Mouse (Mus musculus) adrenal gland, postnatal 0 days (tissue): ENCODE results near the gene Gm49403. TPM values are rescaled to one million over a fixed set of nuclear protein-coding genes. Genes with fewer than 3 reads are reported as not detected.

Experiments
- microRNA-seq: library from miRNA; unstranded; fragments of <30 nt; microRNA quantifications from one replicate; pipeline ENCODE4, GENCODE M21; 2016; ENCODE audit warnings: borderline replicate concordance; ENCODE audit not compliant: insufficient number of aligned reads
- polyA plus RNA-seq: library from polyadenylated mRNA; unstranded; fragments of >200 nt; fragmentation: Nextera tagmentation; extraction: Ambion mirVana; gene quantifications from 2 replicates; pipeline ENCODE4 v1.2.1, GENCODE M21; 2015

Gene Gm49403
- polyA plus RNA-seq, result not detected in 2 replicates

DNA sequence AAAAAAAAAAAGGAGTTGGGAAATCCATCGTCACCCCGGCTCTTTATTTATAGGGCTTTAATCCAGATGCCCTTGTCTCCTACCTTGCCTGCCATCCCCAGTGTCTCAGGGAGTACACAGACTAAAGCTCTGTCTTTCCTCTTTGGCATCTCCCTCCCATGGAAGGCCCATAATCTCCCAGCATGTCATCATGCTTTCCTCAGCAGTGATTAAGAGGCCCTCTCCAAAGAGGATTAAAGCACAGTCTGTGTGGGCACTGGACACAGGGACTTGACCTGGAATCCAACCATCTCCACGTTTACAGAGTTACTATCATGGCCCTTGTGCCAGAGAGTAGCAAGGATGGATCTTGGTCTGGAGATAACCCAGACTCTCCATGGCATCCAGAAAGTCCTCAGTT is at the start of gene Gm49403, which contains the start of gene Lbhd1:
Gm49403 (plus strand) TSS at position 315 of the 400 bp plus-strand sequence.
Lbhd1 (plus strand) TSS at position 117 of the 400 bp plus-strand sequence.

GRCm38 (mm10) chr19:8837251-8837791 is 46.4 kb upstream of the Gm49403 start, which contains the start of gene Bscl2:
Gene Bscl2, plus strand, starts transcription at chr19:8837467.

GRCm38 (mm10) chr19:8839103-8839907 is 44.4 kb upstream of the Gm49403 start, which contains the start of gene Gng3:
Gene Gng3, minus strand, starts transcription at chr19:8839194.

DNA sequence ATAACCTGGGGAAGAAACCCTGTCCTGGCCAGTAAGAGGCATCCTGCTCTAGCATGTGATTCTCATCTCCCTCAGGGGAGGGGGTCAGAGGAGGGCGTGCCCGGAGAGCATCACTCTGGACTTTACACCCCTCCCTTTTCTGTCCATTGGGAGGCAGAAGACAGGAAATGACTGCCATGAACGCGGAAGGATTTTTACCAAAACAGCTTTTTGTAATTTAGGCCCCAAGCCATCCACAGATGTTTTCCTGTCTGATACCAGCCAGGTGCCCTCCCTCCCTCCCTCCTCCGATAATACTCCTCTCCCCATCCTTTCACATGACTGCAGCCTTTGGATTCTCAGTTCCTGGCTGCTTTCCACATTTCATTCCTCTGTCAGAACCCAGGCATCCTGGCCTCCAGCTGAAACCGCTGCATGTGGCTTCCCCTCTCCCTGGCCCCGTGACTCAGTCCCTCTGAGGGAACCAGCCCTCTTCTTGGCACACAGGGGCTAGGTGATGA is 33.3 kb upstream of the Gm49403 start, which contains the start of gene Lrrn4cl:
Lrrn4cl (plus strand) TSS at position 367 of the 500 bp plus-strand sequence.

GRCm38 (mm10) chr19:8871267-8872186 is 12.2 kb upstream of the Gm49403 start, which contains the start of gene Ubxn1:
Gene Ubxn1, plus strand, starts transcription at chr19:8871496.

GRCm38 (mm10) chr19:8880311-8881033 is 3.3 kb upstream of the Gm49403 start, which contains the start of gene Uqcc3:
Gene Uqcc3, minus strand, starts transcription at chr19:8880923.

GRCm38 (mm10) chr19:8888511-8889385 is 5.0 kb downstream of the Gm49403 start, which contains the start of the genes 1810009A15Rik and Gm49416:
Gene 1810009A15Rik, plus strand, starts transcription at chr19:8888853.
Gene Gm49416, plus strand, starts transcription at chr19:8888926.

GRCm38 (mm10) chr19:8892829-8893766 is 9.4 kb downstream of the Gm49403 start, which contains the start of gene Ints5:
Gene Ints5, plus strand, starts transcription at chr19:8893005.

DNA sequence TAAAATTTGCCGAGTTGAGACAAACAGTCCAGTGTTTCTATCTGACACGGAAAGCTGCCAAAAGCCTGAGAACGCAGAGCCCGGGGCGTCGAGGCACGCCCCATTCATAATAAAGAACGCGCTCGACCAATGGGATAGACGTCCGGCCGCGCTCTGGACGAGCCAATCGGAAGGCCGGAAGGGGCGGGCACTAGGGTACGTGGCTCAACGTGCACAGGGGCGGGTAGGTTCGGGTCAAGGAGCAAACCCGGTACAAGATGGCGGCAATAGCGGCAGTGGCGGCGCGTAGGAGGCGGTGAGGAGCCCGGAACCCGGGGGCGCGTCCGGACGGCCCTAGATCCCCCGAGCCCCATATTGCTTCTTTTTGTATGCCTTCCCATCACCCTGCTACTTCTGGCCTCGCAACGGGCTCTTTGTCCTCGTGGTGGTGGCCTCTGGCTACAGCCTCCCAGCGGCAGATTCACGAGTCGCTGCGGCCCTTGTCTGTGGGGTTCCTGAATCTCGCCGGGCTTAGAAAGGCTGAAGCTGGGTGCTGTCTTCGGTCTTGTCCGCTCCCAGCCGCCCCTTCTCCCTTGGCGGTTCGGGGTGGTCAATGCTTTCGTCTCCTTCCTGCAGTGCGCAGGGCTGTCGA is 14.2 kb downstream of the Gm49403 start, which contains the start of gene Ganab:
Ganab (plus strand) TSS at position 207 of the 631 bp plus-strand sequence.

DNA sequence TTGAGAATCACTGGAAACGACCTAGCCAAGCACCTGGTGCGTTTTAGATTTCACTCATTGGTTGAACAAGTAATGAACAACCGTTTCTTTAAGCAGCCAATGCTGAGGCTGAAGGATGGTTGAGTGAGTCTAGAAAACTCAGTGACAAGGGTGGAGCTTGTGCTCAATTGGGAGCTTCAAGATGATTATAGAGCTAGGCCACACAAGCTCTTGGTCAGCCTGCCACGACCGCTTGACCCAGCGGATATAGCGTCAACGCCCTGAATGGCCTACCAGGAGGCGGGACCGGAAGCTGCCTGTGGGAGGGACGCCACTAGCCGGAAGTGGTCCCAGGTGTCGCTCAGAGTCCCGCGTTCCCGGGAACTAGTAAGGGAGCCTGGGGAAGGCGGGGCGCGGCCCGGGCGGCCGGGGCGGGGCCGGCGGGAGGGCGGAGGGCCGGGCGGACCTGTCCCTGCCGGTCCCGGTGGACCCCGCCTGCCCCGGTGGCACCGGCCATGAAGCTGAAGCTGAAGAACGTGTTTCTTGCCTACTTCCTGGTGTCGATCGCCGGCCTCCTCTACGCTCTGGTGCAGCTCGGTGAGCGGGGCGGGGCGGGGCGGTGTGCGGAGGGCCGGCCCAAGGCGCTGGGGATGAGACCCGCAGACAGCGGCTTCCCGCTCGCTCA is 36.5 kb downstream of the Gm49403 start, which contains the start of gene B3gat3:
B3gat3 (plus strand) TSS at position 302 of the 664 bp plus-strand sequence.

DNA sequence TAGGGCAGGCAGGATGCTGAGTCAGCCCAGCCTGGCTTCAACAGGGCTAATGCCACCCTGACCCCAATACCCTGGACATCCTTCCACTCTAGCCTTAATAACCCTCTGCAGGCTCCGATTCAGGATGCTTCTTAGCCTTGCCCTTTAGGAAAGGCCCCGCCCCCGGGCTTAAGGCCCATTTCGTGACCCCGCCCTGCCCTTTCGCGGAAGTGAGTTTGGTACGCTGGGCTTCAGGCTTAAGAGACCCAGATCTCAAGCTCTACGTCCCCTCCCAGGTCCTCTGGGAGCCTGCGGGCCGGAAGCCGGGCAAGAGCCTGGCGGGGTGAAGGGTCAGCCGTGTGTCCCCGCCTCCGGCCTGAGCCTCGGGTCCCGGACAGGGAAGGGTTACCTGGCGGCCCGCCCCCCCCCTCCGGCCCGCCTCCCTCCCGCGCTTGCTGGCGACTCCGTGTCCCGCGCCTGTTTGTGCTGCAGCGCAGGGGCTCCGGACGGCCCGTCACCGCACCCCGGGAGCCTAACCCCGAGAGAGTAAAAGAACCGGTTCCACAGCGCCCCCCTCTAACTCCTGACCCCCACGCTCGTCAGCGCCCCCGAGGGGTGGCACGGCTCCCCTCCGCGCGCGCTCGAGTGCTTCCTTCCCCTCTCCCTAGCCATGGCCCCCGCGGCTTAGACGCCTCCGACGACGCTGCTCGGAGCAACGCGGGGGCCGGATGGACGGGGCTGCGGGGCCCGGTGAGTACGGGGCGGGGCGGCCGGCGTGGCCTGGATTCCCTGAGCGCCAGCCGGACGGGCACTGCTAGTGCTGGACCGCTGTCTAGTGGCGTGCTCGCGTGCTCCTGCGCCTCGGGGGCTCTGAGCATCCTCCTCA is 45.7 kb downstream of the Gm49403 start, which contains the start of the genes Rom1 and Eml3:
Rom1 (minus strand) TSS at position 133 of the 865 bp plus-strand sequence.
Eml3 (plus strand) TSS at position 329 of the 865 bp plus-strand sequence.

Small RNA genes within 50 kb of the gene (microRNA-seq; reads per million reads assigned to microRNA genes)
- gene Mir5136, result not detected

Other genes with a start within 250 kb of the Gm49403 start
- 0.91 and 2.2 TPM in 2 replicates for gene Chrm1, start 220.1 kb upstream of the Gm49403 start, polyA plus RNA-seq
- gene Slc3a2, start 160.6 kb upstream of the Gm49403 start, polyA plus RNA-seq, result 83.1 and 141 TPM in 2 replicates
- gene Wdr74, start 148.1 kb upstream of the Gm49403 start, polyA plus RNA-seq, result 55.6 and 64.3 TPM in 2 replicates
- not detected in 2 replicates for gene 1700092M07Rik, start 143.2 kb upstream of the Gm49403 start, polyA plus RNA-seq
- gene Stx5a, start 142.5 kb upstream of the Gm49403 start, polyA plus RNA-seq, result 85.3 and 122 TPM in 2 replicates
- gene Nxf1, start 126.9 kb upstream of the Gm49403 start, polyA plus RNA-seq, result 57.3 and 70.5 TPM in 2 replicates
- 187 and 192 TPM in 2 replicates for gene Tmem223, start 112.9 kb upstream of the Gm49403 start, polyA plus RNA-seq
- 117 and 159 TPM in 2 replicates for gene Tmem179b, start 109.5 kb upstream of the Gm49403 start, polyA plus RNA-seq
- gene Taf6l, start 97.5 kb upstream of the Gm49403 start, polyA plus RNA-seq, result 14.0 and 14.5 TPM in 2 replicates
- gene Polr2g, start 85.4 kb upstream of the Gm49403 start, polyA plus RNA-seq, result 250 and 252 TPM in 2 replicates
- 3.5 and 3.7 TPM in 2 replicates for gene Zbtb3, start 81.4 kb upstream of the Gm49403 start, polyA plus RNA-seq
- 19.5 and 25.9 TPM in 2 replicates for gene Ttc9c, start 64.6 kb upstream of the Gm49403 start, polyA plus RNA-seq
- 2.6 and 4.1 TPM in 2 replicates for gene Hnrnpul2, start 63.9 kb upstream of the Gm49403 start, polyA plus RNA-seq
- not detected in 2 replicates for gene AC129217.1, start 54.2 kb upstream of the Gm49403 start, polyA plus RNA-seq
- gene Bscl2, start 46.5 kb upstream of the Gm49403 start, polyA plus RNA-seq, result 50.5 and 77.3 TPM in 2 replicates
- gene Gng3, start 44.7 kb upstream of the Gm49403 start, polyA plus RNA-seq, result 32.7 and 80.6 TPM in 2 replicates
- 15.3 and 22.8 TPM in 2 replicates for gene Lrrn4cl, start 33.2 kb upstream of the Gm49403 start, polyA plus RNA-seq
- 177 and 268 TPM in 2 replicates for gene Ubxn1, start 12.4 kb upstream of the Gm49403 start, polyA plus RNA-seq
- 120 and 130 TPM in 2 replicates for gene Uqcc3, start 3.0 kb upstream of the Gm49403 start, polyA plus RNA-seq
- 69.8 and 70.7 TPM in 2 replicates for gene Lbhd1, start 198 bp upstream of the Gm49403 start, polyA plus RNA-seq
- gene 1810009A15Rik, start 4.9 kb downstream of the Gm49403 start, polyA plus RNA-seq, result 76.8 and 83.8 TPM in 2 replicates
- gene Gm49416, start 5.0 kb downstream of the Gm49403 start, polyA plus RNA-seq, result not detected in 2 replicates
- gene Ints5, start 9.1 kb downstream of the Gm49403 start, polyA plus RNA-seq, result 15.9 and 19.0 TPM in 2 replicates
- gene Ganab, start 14.1 kb downstream of the Gm49403 start, polyA plus RNA-seq, result 35.9 and 58.5 TPM in 2 replicates
- 35.8 and 37.6 TPM in 2 replicates for gene B3gat3, start 36.4 kb downstream of the Gm49403 start, polyA plus RNA-seq
- 10.2 and 10.6 TPM in 2 replicates for gene Rom1, start 45.4 kb downstream of the Gm49403 start, polyA plus RNA-seq
- 22.1 and 29.4 TPM in 2 replicates for gene Eml3, start 45.6 kb downstream of the Gm49403 start, polyA plus RNA-seq
- gene Mta2, start 57.9 kb downstream of the Gm49403 start, polyA plus RNA-seq, result 62.8 and 87.3 TPM in 2 replicates
- 11.2 and 17.6 TPM in 2 replicates for gene Tut1, start 69.9 kb downstream of the Gm49403 start, polyA plus RNA-seq
- gene Eef1g, start 83.1 kb downstream of the Gm49403 start, polyA plus RNA-seq, result 168 and 205 TPM in 2 replicates
- gene Ahnak, start 105.4 kb downstream of the Gm49403 start, polyA plus RNA-seq, result 33.6 and 44.4 TPM in 2 replicates
- gene Scgb1a1, start 204.0 kb downstream of the Gm49403 start, polyA plus RNA-seq, result 17.1 and 23.9 TPM in 2 replicates